Comparison of ENCODE assay signal across 9 mouse cellular contexts in genomic region chr15:99420101-99420500, GRCm38 (mm10). TPM values are rescaled to one million over a fixed set of nuclear protein-coding genes. Genes with fewer than 3 reads are reported as not detected.
DNase-seq lines count a peak whose midpoint lies in the region; ATAC-seq and TF ChIP-seq lines count a peak whose summit lies in the region.
"Had no signal": no experiment of that assay in that cellular context is flagged by ENCODE, and none has a peak within 500 bp of the region (broad histone marks: within the 10 kb centered on the region; RNA-seq: fewer than 3 reads in every experiment).

No protein-coding gene starts in this region.

- peak overlapping the region; percentile 58 for H3K9ac ChIP-seq in lung, embryonic 16.5 days (ENCODE audit: low read length)
- H3K9ac ChIP-seq in forebrain, embryonic 16.5 days (replicated peaks; ENCODE audit: low read depth, low read length), result no peak overlapping the region
- H3K9ac ChIP-seq in limb, embryonic 14.5 days (ENCODE audit: low read depth, low read length, severe bottlenecking), result no peak overlapping the region
- no peak overlapping the region for H3K9ac ChIP-seq in stomach, embryonic 15.5 days

- no peak for TF ChIP-seq POLR2A in limb, embryonic 14.5 days (IDR thresholded peaks at IDR 0.05; ENCODE audit: borderline replicate concordance, extremely low read depth, insufficient read depth, insufficient read length)

- WGBS in lung, embryonic 16.5 days, result 6% methylated on average over 5 of the region's 5 CpGs
- 12% methylated on average over 5 of the region's 5 CpGs for WGBS in forebrain, embryonic 16.5 days
- 10% methylated on average over 5 of the region's 5 CpGs for whole genome bisulfite sequencing in limb, embryonic 14.5 days
- 24% methylated on average over 5 of the region's 5 CpGs for WGBS in stomach, embryonic 15.5 days

- H3K4me1 ChIP-seq in lung, embryonic 16.5 days (replicated peaks; ENCODE audit: control insufficient read depth, insufficient read depth, low read length), result peaks cover 27% of the 10 kb centered on the region
- H3K4me1 ChIP-seq in forebrain, embryonic 16.5 days (replicated peaks; ENCODE audit: control insufficient read depth, insufficient read depth, low read length), result peaks cover 11% of the 10 kb centered on the region
- H3K4me1 ChIP-seq in limb, embryonic 14.5 days (ENCODE audit: control insufficient read depth, insufficient read depth, low read length), result peaks cover 28% of the 10 kb centered on the region
- peaks cover 22% of the 10 kb centered on the region for H3K4me1 ChIP-seq in stomach, embryonic 15.5 days

- H3K27ac ChIP-seq in lung, embryonic 16.5 days (ENCODE audit: low read length), result peak overlapping the region; percentile 97
- H3K27ac ChIP-seq in forebrain, embryonic 16.5 days (ENCODE audit: low read length), result peak overlapping the region; percentile 73; the same call in 1 of the 2 replicates
- H3K27ac ChIP-seq in limb, embryonic 14.5 days (replicated peaks; ENCODE audit: low read depth, low read length), result peak overlapping the region; percentile 91
- peak overlapping the region; percentile 81 for H3K27ac ChIP-seq in stomach, embryonic 15.5 days

- H3K36me3 ChIP-seq in lung, embryonic 16.5 days (ENCODE audit: control insufficient read depth, insufficient read depth, low read length), result peaks cover 3% of the 10 kb centered on the region
- H3K36me3 ChIP-seq in forebrain, embryonic 16.5 days (ENCODE audit: control insufficient read depth, insufficient read depth), result peaks cover 2% of the 10 kb centered on the region; the same call in 1 of the 2 replicates
- H3K36me3 ChIP-seq in limb, embryonic 14.5 days (ENCODE audit: control insufficient read depth, insufficient read depth, low read length), result peaks cover 34% of the 10 kb centered on the region
- H3K36me3 ChIP-seq in stomach, embryonic 15.5 days, result 0 out of 2 replicates have a peak, but pooled peaks cover 4% of the 10 kb centered on the region

- peak overlapping the region; percentile 52 for H3K4me2 ChIP-seq in lung, embryonic 16.5 days (ENCODE audit: low read depth, low read length)
- H3K4me2 ChIP-seq in forebrain, embryonic 16.5 days (ENCODE audit: low read length), result no peak overlapping the region
- peak overlapping the region; percentile 43 for H3K4me2 ChIP-seq in limb, embryonic 14.5 days (replicated peaks; ENCODE audit: low read depth, low read length, severe bottlenecking)
- peak overlapping the region; percentile 44 for H3K4me2 ChIP-seq in stomach, embryonic 15.5 days

- ATAC-seq in lung, embryonic 16.5 days (ENCODE audit: low read depth), result peak; percentile 8; the same call in 1 of the 2 replicates
- ATAC-seq in forebrain, embryonic 16.5 days, result no peak
- ATAC-seq in limb, embryonic 14.5 days (ENCODE audit: low FRiP score, low read depth), result peak; percentile 5; the same call in 1 of the 2 replicates
- no peak for ATAC-seq in stomach, embryonic 15.5 days (ENCODE audit: insufficient read depth, low FRiP score, low read depth)

- H3K9me3 ChIP-seq in lung, embryonic 16.5 days (ENCODE audit: control insufficient read depth, low read length), result no peaks in the 10 kb centered on the region
- H3K9me3 ChIP-seq in forebrain, embryonic 16.5 days (ENCODE audit: control insufficient read depth, low read length), result no peaks in the 10 kb centered on the region
- no peaks in the 10 kb centered on the region for H3K9me3 ChIP-seq in limb, embryonic 14.5 days (ENCODE audit: control insufficient read depth, low read length)
- no peaks in the 10 kb centered on the region for H3K9me3 ChIP-seq in stomach, embryonic 15.5 days

- H3K4me3 ChIP-seq in lung, embryonic 16.5 days (ENCODE audit: low read length), result no peak overlapping the region; the same call in 1 of the 2 replicates
- H3K4me3 ChIP-seq in forebrain, embryonic 16.5 days (replicated peaks; ENCODE audit: low read length), result no peak overlapping the region
- no peak overlapping the region for H3K4me3 ChIP-seq in limb, embryonic 14.5 days (replicated peaks; ENCODE audit: low read length)
- H3K4me3 ChIP-seq in stomach, embryonic 15.5 days (replicated peaks), result no peak overlapping the region

- H3K27me3 ChIP-seq in lung, embryonic 16.5 days (ENCODE audit: control insufficient read depth, insufficient read depth, low read depth, low read length), result no peaks in the 10 kb centered on the region
- H3K27me3 ChIP-seq in forebrain, embryonic 16.5 days (replicated peaks; ENCODE audit: control insufficient read depth, insufficient read depth, low read length), result no peaks in the 10 kb centered on the region
- H3K27me3 ChIP-seq in limb, embryonic 14.5 days (ENCODE audit: control insufficient read depth, insufficient read depth, low read length), result no peaks in the 10 kb centered on the region
- no peaks in the 10 kb centered on the region for H3K27me3 ChIP-seq in stomach, embryonic 15.5 days (replicated peaks)

- no peak for DNase-seq in lung, postnatal 36 days
- no peak for DNase-seq in limb, embryonic 14.5 days (ENCODE audit: low spot score)
- DNase-seq in frontal cortex, postnatal 10 days (ENCODE audit: low spot score in 2 of 2), result no peak
- DNase-seq in gastrocnemius, adult 8-10 months (ENCODE audit: low spot score in 2 of 2), result no peak
- DNase-seq: cerebellum, adult 18-20 months; right cerebral cortex, adult 18-20 months had no signal

RNA-seq across cellular contexts. Expression of gene Tmbim6, which starts 27.4 kb away (rescaled TPM):
- polyA plus RNA-seq in lung, embryonic 16.5 days (2015; fragmentation: Nextera tagmentation; extraction: Ambion mirVana), result 459 and 464 TPM in 2 replicates
- 273 and 295 TPM in 2 replicates for polyA plus RNA-seq in forebrain, embryonic 16.5 days (2015; fragmentation: Nextera tagmentation; extraction: Ambion mirVana)
- 216 and 283 TPM in 2 replicates for polyA plus RNA-seq in limb, embryonic 14.5 days (2012; rRNA removed)
- polyA plus RNA-seq in limb, embryonic 14.5 days (2014; fragmentation: Nextera tagmentation; extraction: Ambion mirVana), result 296 and 305 TPM in 2 replicates
- polyA plus RNA-seq in stomach, embryonic 15.5 days (2015; fragmentation: Nextera tagmentation; extraction: Ambion mirVana), result 425 and 426 TPM in 2 replicates
- 100 to 1,000 TPM; 194 to 210 (median 203) TPM for total RNA-seq in gastrocnemius, adult 8-10 months (2022)

RNA-seq across cellular contexts. Expression of gene Nckap5l, which starts 37.4 kb away (rescaled TPM):
- polyA plus RNA-seq in lung, embryonic 16.5 days (2015; fragmentation: Nextera tagmentation; extraction: Ambion mirVana), result 7.5 and 9.5 TPM in 2 replicates
- 12.5 and 12.7 TPM in 2 replicates for polyA plus RNA-seq in forebrain, embryonic 16.5 days (2015; fragmentation: Nextera tagmentation; extraction: Ambion mirVana)
- 24.4 and 32.4 TPM in 2 replicates for polyA plus RNA-seq in limb, embryonic 14.5 days (2012; rRNA removed)
- 14.1 and 19.3 TPM in 2 replicates for polyA plus RNA-seq in limb, embryonic 14.5 days (2014; fragmentation: Nextera tagmentation; extraction: Ambion mirVana)
- 4.8 and 6.8 TPM in 2 replicates for polyA plus RNA-seq in stomach, embryonic 15.5 days (2015; fragmentation: Nextera tagmentation; extraction: Ambion mirVana)
- 1 to 10 TPM; 1.5 to 2.2 (median 1.7) TPM for total RNA-seq in gastrocnemius, adult 8-10 months (2022)

RNA-seq across cellular contexts. Expression of gene Fmnl3, which starts 49.8 kb away (rescaled TPM):
- 29.1 and 29.3 TPM in 2 replicates for polyA plus RNA-seq in lung, embryonic 16.5 days (2015; fragmentation: Nextera tagmentation; extraction: Ambion mirVana)
- 8.7 and 10.3 TPM in 2 replicates for polyA plus RNA-seq in forebrain, embryonic 16.5 days (2015; fragmentation: Nextera tagmentation; extraction: Ambion mirVana)
- polyA plus RNA-seq in limb, embryonic 14.5 days (2012; rRNA removed), result 55.0 and 65.4 TPM in 2 replicates
- polyA plus RNA-seq in limb, embryonic 14.5 days (2014; fragmentation: Nextera tagmentation; extraction: Ambion mirVana), result 19.8 and 26.8 TPM in 2 replicates
- 18.2 and 21.3 TPM in 2 replicates for polyA plus RNA-seq in stomach, embryonic 15.5 days (2015; fragmentation: Nextera tagmentation; extraction: Ambion mirVana)
- 1 to 10 TPM; 3.3 to 5.4 (median 3.9) TPM for total RNA-seq in gastrocnemius, adult 8-10 months (2022)

RNA-seq across cellular contexts. Expression of gene Bcdin3d, which starts 54.4 kb away (rescaled TPM):
- polyA plus RNA-seq in lung, embryonic 16.5 days (2015; fragmentation: Nextera tagmentation; extraction: Ambion mirVana), result 13.4 and 13.7 TPM in 2 replicates
- 23.5 and 24.4 TPM in 2 replicates for polyA plus RNA-seq in forebrain, embryonic 16.5 days (2015; fragmentation: Nextera tagmentation; extraction: Ambion mirVana)
- polyA plus RNA-seq in limb, embryonic 14.5 days (2012; rRNA removed), result 9.0 and 9.2 TPM in 2 replicates
- 13.6 and 14.5 TPM in 2 replicates for polyA plus RNA-seq in limb, embryonic 14.5 days (2014; fragmentation: Nextera tagmentation; extraction: Ambion mirVana)
- 14.8 and 14.9 TPM in 2 replicates for polyA plus RNA-seq in stomach, embryonic 15.5 days (2015; fragmentation: Nextera tagmentation; extraction: Ambion mirVana)
- 1 to 10 TPM; 3.6 to 6.2 (median 4.5) TPM for total RNA-seq in gastrocnemius, adult 8-10 months (2022)

Comparison
In these comparisons a context has a peak if more than half of its experiments do, and no peak if none do; other contexts are left out.
1. ATAC-seq: peak in lung, embryonic 16.5 days (single experiment) and limb, embryonic 14.5 days (single experiment); none in forebrain, embryonic 16.5 days (single experiment) and stomach, embryonic 15.5 days (single experiment).
2. Peak in every context shown above with its lines, with median percentiles within 50 percentile points of each other: H3K27ac ChIP-seq.